Comparison of ENCODE assay signal across 9 mouse cellular contexts in the genomic region with DNA sequence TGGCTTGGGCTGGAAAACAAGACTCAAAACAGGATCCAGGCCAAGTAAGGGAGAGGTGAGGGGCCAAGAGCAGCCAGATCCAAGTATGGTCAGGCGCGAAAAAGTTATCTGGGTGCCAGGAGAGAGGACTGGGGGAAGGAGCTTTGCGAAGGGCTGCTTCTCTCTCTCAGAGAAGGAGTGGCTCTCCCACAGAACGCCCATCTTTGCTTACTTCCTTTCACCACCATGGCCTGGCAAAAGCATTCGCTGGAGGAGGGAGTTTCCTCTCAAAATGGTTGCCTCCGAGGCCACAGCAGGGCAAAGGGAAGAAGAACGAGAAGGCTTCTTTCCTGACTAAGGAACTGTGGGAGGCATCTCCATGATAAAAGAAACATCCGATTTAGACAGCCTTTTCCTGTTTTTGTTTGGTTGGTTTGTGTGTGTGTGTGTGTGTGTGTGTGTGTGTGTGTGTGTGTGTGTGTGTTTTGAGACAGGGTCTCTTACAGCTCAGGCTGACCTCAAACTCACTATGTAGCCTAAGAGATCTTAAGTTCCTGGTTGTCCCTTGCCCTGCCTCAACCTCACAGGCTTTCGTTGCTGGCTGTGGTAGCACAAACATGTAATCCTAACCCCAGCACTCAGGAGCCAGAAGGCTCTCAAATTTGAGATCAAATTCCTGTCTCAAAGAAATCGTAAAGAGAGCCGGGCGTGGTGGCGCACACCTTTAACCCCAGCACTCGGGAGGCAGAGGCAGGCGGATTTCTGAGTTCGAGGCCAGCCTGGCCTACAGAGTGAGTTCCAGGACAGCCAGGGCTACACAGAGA. TPM values are rescaled to one million over a fixed set of nuclear protein-coding genes. Genes with fewer than 3 reads are reported as not detected.
DNase-seq lines count a peak whose midpoint lies in the region; ATAC-seq lines count a peak whose summit lies in the region.
"Had no signal": no experiment of that assay in that cellular context is flagged by ENCODE, and none has a peak within 500 bp of the region (broad histone marks: within the 10 kb centered on the region; RNA-seq: fewer than 3 reads in every experiment).

No protein-coding gene starts in this region.

- no peaks in the 10 kb centered on the region for H3K36me3 ChIP-seq in kidney, embryonic 14.5 days (ENCODE audit: control insufficient read depth, insufficient read depth, low read length)
- no peaks in the 10 kb centered on the region for H3K36me3 ChIP-seq in heart, embryonic 11.5 days (ENCODE audit: control insufficient read depth, insufficient read depth, low read length)
- no peaks in the 10 kb centered on the region for H3K36me3 ChIP-seq in liver, embryonic 11.5 days (ENCODE audit: control insufficient read depth, insufficient read depth, low read length)
- no peaks in the 10 kb centered on the region for H3K36me3 ChIP-seq in stomach, embryonic 15.5 days

- H3K27ac ChIP-seq in kidney, embryonic 14.5 days (ENCODE audit: low read depth, low read length): no peak overlapping the region; the same call in 1 of the 2 replicates
- 0 out of 2 replicates have a peak overlapping the region, but pooled peaks have one; percentile 29 for H3K27ac ChIP-seq in heart, embryonic 11.5 days (ENCODE audit: low read depth, low read length)
- H3K27ac ChIP-seq in liver, embryonic 11.5 days (ENCODE audit: low read depth, low read length): peak overlapping the region; percentile 38
- H3K27ac ChIP-seq in stomach, embryonic 15.5 days: peak overlapping the region; percentile 28; the same call in 1 of the 2 replicates

- no peak for ATAC-seq in kidney, embryonic 14.5 days (ENCODE audit: low FRiP score, low TSS enrichment)
- ATAC-seq in heart, embryonic 11.5 days (replicated peaks; ENCODE audit: insufficient number of reproducible peaks, low FRiP score, low TSS enrichment): no peak
- no peak for ATAC-seq in liver, embryonic 11.5 days (replicated peaks; ENCODE audit: low FRiP score)
- ATAC-seq in stomach, embryonic 15.5 days (ENCODE audit: insufficient read depth, low FRiP score, low read depth): no peak

- peak; percentile 73 for DNase-seq in kidney, adult 11 months
- DNase-seq in liver, embryonic 11.5 days (ENCODE audit: low spot score): no peak
- DNase-seq in spleen, adult 12 weeks (ENCODE audit: low spot score): no peak
- no peak for DNase-seq in ovary, adult 18-20 months (ENCODE audit: low spot score)
- DNase-seq in retina, embryonic 14.5 days (ENCODE audit: low spot score): no peak

- WGBS in kidney, embryonic 14.5 days: 70% methylated on average over 16 of the region's 16 CpGs
- WGBS in heart, embryonic 11.5 days (ENCODE audit: insufficient replicate concordance): 65% methylated on average over 16 of the region's 16 CpGs
- WGBS in liver, embryonic 11.5 days: 59% methylated on average over 16 of the region's 16 CpGs
- WGBS in stomach, embryonic 15.5 days: 74% methylated on average over 16 of the region's 16 CpGs

- H3K4me2 ChIP-seq in kidney, embryonic 14.5 days (replicated peaks; ENCODE audit: low read depth, low read length): no peak overlapping the region
- 0 out of 2 replicates have a peak overlapping the region, but pooled peaks have one; percentile 4 for H3K4me2 ChIP-seq in heart, embryonic 11.5 days
- H3K4me2 ChIP-seq in liver, embryonic 11.5 days: no peak overlapping the region
- H3K4me2 ChIP-seq in stomach, embryonic 15.5 days: no peak overlapping the region

- no peak overlapping the region for H3K9ac ChIP-seq in kidney, embryonic 14.5 days (ENCODE audit: low read depth, low read length)
- H3K9ac ChIP-seq in heart, embryonic 11.5 days (ENCODE audit: low read depth, low read length): no peak overlapping the region
- 0 out of 2 replicates have a peak overlapping the region, but pooled peaks have one; percentile 20 for H3K9ac ChIP-seq in liver, embryonic 11.5 days (ENCODE audit: low read depth, low read length)
- H3K9ac ChIP-seq in stomach, embryonic 15.5 days: no peak overlapping the region

- H3K4me1 ChIP-seq in kidney, embryonic 14.5 days (ENCODE audit: control insufficient read depth, insufficient read depth, low read length): peaks cover 6% of the 10 kb centered on the region
- H3K4me1 ChIP-seq in heart, embryonic 11.5 days (ENCODE audit: control insufficient read depth, insufficient read depth, low read length): peaks cover 38% of the 10 kb centered on the region
- peaks cover 32% of the 10 kb centered on the region for H3K4me1 ChIP-seq in liver, embryonic 11.5 days (replicated peaks; ENCODE audit: control insufficient read depth, insufficient read depth, low read length)
- peaks cover 25% of the 10 kb centered on the region for H3K4me1 ChIP-seq in stomach, embryonic 15.5 days

- H3K4me3 ChIP-seq in kidney, embryonic 14.5 days (ENCODE audit: low read length): no peak overlapping the region
- no peak overlapping the region for H3K4me3 ChIP-seq in heart, embryonic 11.5 days (ENCODE audit: low read depth, low read length)
- no peak overlapping the region for H3K4me3 ChIP-seq in liver, embryonic 11.5 days (ENCODE audit: low read depth, low read length)
- no peak overlapping the region for H3K4me3 ChIP-seq in stomach, embryonic 15.5 days (replicated peaks)

- no peaks in the 10 kb centered on the region for H3K9me3 ChIP-seq in kidney, embryonic 14.5 days (ENCODE audit: control insufficient read depth, low read length)
- H3K9me3 ChIP-seq in heart, embryonic 11.5 days (replicated peaks; ENCODE audit: control insufficient read depth, low read length): no peaks in the 10 kb centered on the region
- H3K9me3 ChIP-seq in liver, embryonic 11.5 days (ENCODE audit: control insufficient read depth, low read length): no peaks in the 10 kb centered on the region
- H3K9me3 ChIP-seq in stomach, embryonic 15.5 days: no peaks in the 10 kb centered on the region

- H3K27me3 ChIP-seq in kidney, embryonic 14.5 days (ENCODE audit: control insufficient read depth, insufficient read depth, low read length): no peaks in the 10 kb centered on the region
- no peaks in the 10 kb centered on the region for H3K27me3 ChIP-seq in heart, embryonic 11.5 days (ENCODE audit: control insufficient read depth, insufficient read depth, low read length)
- H3K27me3 ChIP-seq in liver, embryonic 11.5 days (replicated peaks; ENCODE audit: control insufficient read depth, insufficient read depth, low read length): no peaks in the 10 kb centered on the region
- H3K27me3 ChIP-seq in stomach, embryonic 15.5 days (replicated peaks): no peaks in the 10 kb centered on the region

RNA-seq across cellular contexts. Expression of gene Gm16253, which starts 4.7 kb away (rescaled TPM):
- polyA plus RNA-seq in kidney, embryonic 14.5 days (2014; fragmentation: Nextera tagmentation; extraction: Ambion mirVana): 0.72 and 1.3 TPM in 2 replicates
- 1.2 and 1.5 TPM in 2 replicates for polyA plus RNA-seq in heart, embryonic 11.5 days (2014; fragmentation: Nextera tagmentation; extraction: Ambion mirVana)
- polyA plus RNA-seq in liver, embryonic 11.5 days (2014; fragmentation: Nextera tagmentation; extraction: Ambion mirVana): 0.49 and 1.0 TPM in 2 replicates
- 1.6 and 1.8 TPM in 2 replicates for polyA plus RNA-seq in stomach, embryonic 15.5 days (2015; fragmentation: Nextera tagmentation; extraction: Ambion mirVana)
- polyA plus RNA-seq: embryonic facial prominence, embryonic 11.5 days had no signal

RNA-seq across cellular contexts. Expression of gene Txnip, which starts 14.3 kb away (rescaled TPM):
- 91.1 and 148 TPM in 2 replicates for polyA plus RNA-seq in kidney, embryonic 14.5 days (2014; fragmentation: Nextera tagmentation; extraction: Ambion mirVana)
- 106 and 121 TPM in 2 replicates for polyA plus RNA-seq in heart, embryonic 11.5 days (2014; fragmentation: Nextera tagmentation; extraction: Ambion mirVana)
- 41.1 and 44.0 TPM in 2 replicates for polyA plus RNA-seq in liver, embryonic 11.5 days (2014; fragmentation: Nextera tagmentation; extraction: Ambion mirVana)
- polyA plus RNA-seq in stomach, embryonic 15.5 days (2015; fragmentation: Nextera tagmentation; extraction: Ambion mirVana): 140 and 159 TPM in 2 replicates

RNA-seq across cellular contexts. Expression of gene Polr3gl, which starts 21.9 kb away (rescaled TPM):
- polyA plus RNA-seq in kidney, embryonic 14.5 days (2014; fragmentation: Nextera tagmentation; extraction: Ambion mirVana): 18.0 and 22.3 TPM in 2 replicates
- 21.4 and 23.8 TPM in 2 replicates for polyA plus RNA-seq in heart, embryonic 11.5 days (2014; fragmentation: Nextera tagmentation; extraction: Ambion mirVana)
- 18.6 and 21.5 TPM in 2 replicates for polyA plus RNA-seq in liver, embryonic 11.5 days (2014; fragmentation: Nextera tagmentation; extraction: Ambion mirVana)
- polyA plus RNA-seq in stomach, embryonic 15.5 days (2015; fragmentation: Nextera tagmentation; extraction: Ambion mirVana): 35.3 and 37.3 TPM in 2 replicates

RNA-seq across cellular contexts. Expression of gene Ankrd34a, which starts 24.3 kb away (rescaled TPM):
- 1.8 and 2.4 TPM in 2 replicates for polyA plus RNA-seq in kidney, embryonic 14.5 days (2014; fragmentation: Nextera tagmentation; extraction: Ambion mirVana)
- 9.0 TPM in 2 replicates for polyA plus RNA-seq in heart, embryonic 11.5 days (2014; fragmentation: Nextera tagmentation; extraction: Ambion mirVana)
- polyA plus RNA-seq in liver, embryonic 11.5 days (2014; fragmentation: Nextera tagmentation; extraction: Ambion mirVana): 0.71 and 1.1 TPM in 2 replicates
- polyA plus RNA-seq in stomach, embryonic 15.5 days (2015; fragmentation: Nextera tagmentation; extraction: Ambion mirVana): 2.2 and 2.5 TPM in 2 replicates

RNA-seq across cellular contexts. Expression of gene Lix1l, which starts 28.9 kb away (rescaled TPM):
- polyA plus RNA-seq in kidney, embryonic 14.5 days (2014; fragmentation: Nextera tagmentation; extraction: Ambion mirVana): 5.8 and 7.0 TPM in 2 replicates
- 6.4 and 6.7 TPM in 2 replicates for polyA plus RNA-seq in heart, embryonic 11.5 days (2014; fragmentation: Nextera tagmentation; extraction: Ambion mirVana)
- 2.6 and 3.1 TPM in 2 replicates for polyA plus RNA-seq in liver, embryonic 11.5 days (2014; fragmentation: Nextera tagmentation; extraction: Ambion mirVana)
- 6.4 and 6.9 TPM in 2 replicates for polyA plus RNA-seq in stomach, embryonic 15.5 days (2015; fragmentation: Nextera tagmentation; extraction: Ambion mirVana)
